Mouse (Mus musculus) liver, embryonic 13.5 days (tissue): Measurements from ENCODE around the gene Cubn. TPM values are rescaled to one million over a fixed set of nuclear protein-coding genes. Genes with fewer than 3 reads are reported as not detected.
A peak's percentile ranks its signal among the peaks of the same experiment; 100 is the strongest.

ENCODE experiments used
- ATAC-seq: fragments of 200-750 bp; cut with Nextera tagmentation; 2 replicates; pipeline ENCODE4 v1.8.0; 2017; ENCODE audit warnings: low read depth, mild to moderate bottlenecking, moderate number of reproducible peaks, moderate library complexity
- DNase-seq: peaks from one replicate; pipeline ENCODE4 v3.0.0; 2022
- H3K27ac ChIP-seq: fragments of 300-500 bp; sonication (generic); 2 replicates; pipeline ENCODE4 v1.5.1; 2015; ENCODE audit warnings: moderate library complexity, mild to moderate bottlenecking, inconsistent platforms
- H3K27me3 ChIP-seq: fragments of 300-500 bp; sonication (generic); 2 replicates; pipeline ENCODE4 v1.6.1; 2015; ENCODE audit warnings: mild to moderate bottlenecking, inconsistent platforms
- H3K36me3 ChIP-seq: fragments of 300-500 bp; sonication (generic); 2 replicates; pipeline ENCODE4 v1.6.1; 2015; ENCODE audit warnings: mild to moderate bottlenecking, inconsistent platforms
- H3K4me1 ChIP-seq: fragments of 300-500 bp; sonication (generic); replicated peaks from 2 replicates; pipeline ENCODE4 v1.6.1; 2015; ENCODE audit warnings: inconsistent platforms
- H3K4me2 ChIP-seq: fragments of 300-500 bp; sonication (generic); 2 replicates; pipeline ENCODE4 v1.6.1; 2015; ENCODE audit warnings: inconsistent platforms, mild to moderate bottlenecking, moderate library complexity
- H3K4me3 ChIP-seq: fragments of 300-500 bp; sonication (generic); replicated peaks from 2 replicates; pipeline ENCODE4 v1.5.1; 2015; ENCODE audit warnings: mild to moderate bottlenecking, inconsistent platforms
- H3K9ac ChIP-seq: fragments of 300-500 bp; sonication (generic); 2 replicates; pipeline ENCODE4 v1.6.1; 2015; ENCODE audit warnings: mild to moderate bottlenecking, inconsistent platforms
- H3K9me3 ChIP-seq: fragments of 300-500 bp; sonication (generic); replicated peaks from 2 replicates; pipeline ENCODE4 v1.6.1; 2016; ENCODE audit warnings: inconsistent platforms
- whole genome bisulfite sequencing: fragments of 180-500 bp; shearing (Covaris S2); methylation state at CpG from one replicate; pipeline ENCODE4 v1.1.7; 2015; ENCODE audit not compliant: insufficient replicate concordance; 5-methylcytosine and 5-hydroxymethylcytosine counted together
- polyA plus RNA-seq: library from polyadenylated mRNA; unstranded; fragments of >200 nt; fragmentation: Nextera tagmentation; extraction: Ambion mirVana; gene quantifications from 2 replicates; pipeline ENCODE4 v1.2.1, GENCODE M21; 2015

Gene Cubn
- polyA plus RNA-seq, 1 experiment from 2014 or later: 0.03 TPM

DNA sequence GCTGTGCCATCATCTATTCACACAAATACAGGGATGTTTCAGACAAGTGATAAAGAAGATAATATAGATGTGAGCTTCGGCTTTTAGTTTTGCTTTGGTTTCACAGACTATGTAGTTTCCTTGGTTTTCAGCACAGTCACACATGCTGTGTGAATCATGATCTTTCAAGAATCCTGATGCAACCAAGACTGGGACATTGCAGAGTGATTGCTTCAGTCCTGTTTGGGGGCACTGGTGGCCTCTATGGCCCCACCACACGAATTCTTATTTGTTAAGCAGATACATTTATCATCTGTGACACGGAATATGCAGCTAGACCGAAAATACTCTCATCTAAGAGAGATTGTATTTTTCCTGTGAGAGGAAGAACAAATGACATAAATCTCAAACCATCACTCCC is 156.2 kb downstream of the Cubn start:
- Histone ChIP-seq H3K4me2 (no peak overlapping the region), H3K36me3 (no peaks in the 10 kb centered on the region), H3K27me3 (no peaks in the 10 kb centered on the region), H3K9me3 (no peaks in the 10 kb centered on the region), H3K9ac (no peak overlapping the region), H3K4me1 (no peaks in the 10 kb centered on the region), H3K27ac (no peak overlapping the region), H3K4me3 (no peak overlapping the region)
- DNase-seq: no peak
- ATAC-seq: no peak
- 59% methylated on average over 4 of the region's 4 CpGs for WGBS

DNA sequence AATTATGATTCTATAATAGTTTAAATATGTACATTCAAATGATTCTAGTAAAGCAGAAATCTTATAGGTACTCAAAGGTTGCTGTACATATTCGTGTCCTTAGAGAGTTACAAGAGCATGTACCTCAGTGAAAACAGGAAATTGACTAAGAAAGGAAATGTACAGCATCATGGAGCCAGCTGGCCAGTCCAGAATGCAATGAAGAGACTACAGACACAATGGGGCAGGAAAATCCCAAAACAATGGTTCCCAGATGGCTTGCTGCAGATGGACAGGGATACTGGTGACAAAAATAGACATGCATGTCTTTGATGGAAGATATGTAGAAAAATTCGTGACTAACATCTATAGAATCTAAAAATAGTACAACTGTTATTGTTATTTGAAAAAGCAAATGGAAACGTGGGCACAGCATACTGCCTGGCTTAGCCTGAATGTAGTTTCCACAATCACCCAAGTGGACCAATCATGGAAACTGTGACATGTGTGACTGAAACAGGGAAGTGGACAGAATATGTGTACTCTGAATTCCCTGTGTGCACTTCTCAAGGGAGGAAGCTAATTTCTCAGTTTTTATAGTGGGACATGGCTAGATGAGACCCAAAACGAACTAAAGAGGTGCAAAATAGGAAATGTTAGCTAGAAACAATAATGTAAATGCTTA is 161.7 kb downstream of the Cubn start:
- Histone ChIP-seq H3K36me3 (no peaks in the 10 kb centered on the region), H3K4me2 (no peak overlapping the region), H3K9ac (no peak overlapping the region), H3K9me3 (no peaks in the 10 kb centered on the region), H3K4me3 (no peak overlapping the region), H3K27me3 (no peaks in the 10 kb centered on the region), H3K4me1 (no peaks in the 10 kb centered on the region), H3K27ac (no peak overlapping the region)
- ATAC-seq (no peak), DNase-seq (no peak)
- WGBS: 21% methylated on average over 4 of the region's 4 CpGs

DNA sequence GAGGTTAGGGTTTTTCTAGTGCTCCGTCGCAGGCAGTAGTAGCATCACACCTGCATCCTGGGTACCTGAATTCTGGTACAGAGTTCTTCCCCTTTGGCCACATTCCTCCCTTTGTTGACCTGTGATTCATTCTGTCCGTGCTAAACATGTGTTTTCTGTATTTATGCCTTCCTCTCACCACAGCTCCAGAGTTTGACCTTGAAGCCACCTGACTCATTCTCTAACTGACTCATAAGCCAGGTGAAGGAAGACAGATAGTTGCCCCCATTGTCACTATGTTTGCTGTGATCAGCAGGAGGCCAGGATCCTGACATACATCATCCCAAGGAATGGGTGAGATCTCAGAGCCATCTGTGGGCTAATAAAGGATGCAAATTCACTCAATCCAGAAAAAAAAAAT is 188.2 kb downstream of the Cubn start:
- no peak for ATAC-seq
- Histone ChIP-seq H3K27me3 (no peaks in the 10 kb centered on the region), H3K4me1 (no peaks in the 10 kb centered on the region), H3K27ac (no peak overlapping the region), H3K9ac (no peak overlapping the region), H3K4me3 (no peak overlapping the region), H3K36me3 (no peaks in the 10 kb centered on the region), H3K4me2 (no peak overlapping the region), H3K9me3 (no peaks in the 10 kb centered on the region)
- WGBS: 67% methylated on average over 3 of the region's 3 CpGs
- DNase-seq: no peak

DNA sequence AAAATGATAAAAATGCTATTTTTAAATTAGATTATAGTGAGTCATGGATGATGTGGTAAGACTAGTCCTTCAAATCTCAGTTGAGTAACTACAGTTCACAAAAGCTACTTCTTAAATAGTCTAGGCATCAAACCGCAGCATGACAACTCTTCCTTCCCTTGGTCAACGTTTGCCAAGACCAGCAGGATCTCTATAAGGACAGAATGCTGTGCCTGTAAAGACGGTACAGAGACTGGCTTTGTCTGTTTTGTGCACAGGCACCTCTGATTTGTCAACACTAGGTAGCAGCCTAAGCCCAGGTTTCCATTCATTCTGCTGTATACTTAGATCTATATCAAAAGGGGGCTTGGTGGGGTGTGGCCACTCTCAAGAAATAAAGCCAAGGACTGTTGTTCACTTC is 192.6 kb downstream of the Cubn start:
- no peak for ATAC-seq
- DNase-seq: no peak
- Histone ChIP-seq H3K36me3 (no peaks in the 10 kb centered on the region), H3K9ac (no peak overlapping the region), H3K4me2 (no peak overlapping the region), H3K9me3 (no peaks in the 10 kb centered on the region), H3K4me3 (no peak overlapping the region), H3K27ac (no peak overlapping the region), H3K4me1 (0 out of 2 replicates have a peak, but pooled peaks cover 5% of the 10 kb centered on the region), H3K27me3 (no peaks in the 10 kb centered on the region)
- 28% methylated on average over 3 of the region's 3 CpGs for WGBS

DNA sequence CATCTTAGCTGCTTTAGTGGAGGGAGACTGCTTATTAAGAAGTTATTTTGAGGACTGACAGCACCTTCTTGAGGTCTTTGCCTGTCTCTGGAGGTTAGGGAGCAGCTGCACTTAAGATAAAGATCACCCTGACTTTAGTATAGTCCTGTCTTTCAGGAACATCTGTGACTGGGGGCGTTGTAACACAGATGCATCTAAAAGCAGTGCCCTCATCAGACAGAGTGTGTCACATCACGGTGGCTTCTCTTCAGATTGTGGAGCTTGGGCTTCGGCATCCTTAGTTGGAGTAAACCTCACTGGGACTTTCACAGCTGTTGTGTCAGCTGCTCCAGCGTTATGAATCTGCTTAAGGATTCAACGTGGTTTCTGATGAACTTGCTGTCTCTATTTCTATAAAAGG is 193.9 kb downstream of the Cubn start:
- Histone ChIP-seq H3K4me1 (0 out of 2 replicates have a peak, but pooled peaks cover 5% of the 10 kb centered on the region), H3K27me3 (no peaks in the 10 kb centered on the region), H3K27ac (no peak overlapping the region), H3K9me3 (no peaks in the 10 kb centered on the region), H3K4me3 (no peak overlapping the region), H3K9ac (no peak overlapping the region), H3K4me2 (no peak overlapping the region), H3K36me3 (no peaks in the 10 kb centered on the region)
- ATAC-seq (no peak), DNase-seq (no peak)
- 25% methylated on average over 5 of the region's 5 CpGs for WGBS

DNA sequence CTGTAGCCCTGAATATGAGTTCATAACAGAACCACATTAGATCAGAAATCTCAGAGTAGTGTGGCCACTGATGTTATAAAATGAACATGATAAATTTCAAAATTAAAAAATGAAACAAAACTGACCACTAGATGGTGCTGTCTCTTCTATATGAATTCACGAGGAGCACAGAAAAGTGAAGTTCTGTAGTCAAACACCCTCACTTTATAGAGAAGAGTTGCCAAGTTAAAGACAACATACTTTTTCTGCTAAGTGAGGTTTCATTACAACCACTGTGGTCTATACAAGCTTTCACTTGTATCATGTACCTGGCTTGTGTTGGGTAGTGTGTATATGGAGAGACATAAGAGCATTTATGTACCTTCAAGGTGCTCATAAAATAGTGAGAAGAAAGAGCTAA is 201.0 kb downstream of the Cubn start:
- no peak overlapping the region for H3K4me2 ChIP-seq
- H3K27ac ChIP-seq: no peak overlapping the region
- H3K9ac ChIP-seq: no peak overlapping the region
- H3K9me3 ChIP-seq: no peaks in the 10 kb centered on the region
- no peaks in the 10 kb centered on the region for H3K27me3 ChIP-seq
- no peak overlapping the region for H3K4me3 ChIP-seq
- DNase-seq (no peak), ATAC-seq (no peak)
- no peaks in the 10 kb centered on the region for H3K36me3 ChIP-seq
- no peaks in the 10 kb centered on the region for H3K4me1 ChIP-seq
- 0% methylated on average over 1 of the region's 1 CpGs for WGBS

DNA sequence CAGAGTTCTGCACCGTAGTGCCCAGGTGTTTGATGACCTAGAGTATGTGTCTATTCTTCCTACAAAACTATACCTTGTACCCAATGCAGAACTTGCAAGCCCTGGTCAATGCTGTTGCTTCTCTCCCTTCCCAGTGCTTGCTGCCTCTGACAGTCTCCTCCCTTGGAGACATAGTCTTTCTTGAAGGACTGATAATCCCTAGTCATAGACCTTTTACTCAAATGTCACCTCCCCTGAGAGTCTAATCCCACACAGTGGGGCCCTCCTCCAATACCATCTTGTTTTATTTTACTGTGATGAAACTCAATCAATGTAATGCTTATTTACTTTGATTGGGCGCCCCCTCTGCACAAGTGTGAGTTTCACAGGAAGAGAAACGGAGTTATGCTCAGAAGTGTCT is 201.5 kb downstream of the Cubn start:
- no peaks in the 10 kb centered on the region for H3K9me3 ChIP-seq
- 69% methylated on average over 3 of the region's 3 CpGs for WGBS
- DNase-seq: no peak
- H3K27me3 ChIP-seq: no peaks in the 10 kb centered on the region
- no peaks in the 10 kb centered on the region for H3K4me1 ChIP-seq
- no peak overlapping the region for H3K4me3 ChIP-seq
- H3K27ac ChIP-seq: no peak overlapping the region
- H3K36me3 ChIP-seq: no peaks in the 10 kb centered on the region
- H3K4me2 ChIP-seq: no peak overlapping the region
- no peak overlapping the region for H3K9ac ChIP-seq
- ATAC-seq: no peak

DNA sequence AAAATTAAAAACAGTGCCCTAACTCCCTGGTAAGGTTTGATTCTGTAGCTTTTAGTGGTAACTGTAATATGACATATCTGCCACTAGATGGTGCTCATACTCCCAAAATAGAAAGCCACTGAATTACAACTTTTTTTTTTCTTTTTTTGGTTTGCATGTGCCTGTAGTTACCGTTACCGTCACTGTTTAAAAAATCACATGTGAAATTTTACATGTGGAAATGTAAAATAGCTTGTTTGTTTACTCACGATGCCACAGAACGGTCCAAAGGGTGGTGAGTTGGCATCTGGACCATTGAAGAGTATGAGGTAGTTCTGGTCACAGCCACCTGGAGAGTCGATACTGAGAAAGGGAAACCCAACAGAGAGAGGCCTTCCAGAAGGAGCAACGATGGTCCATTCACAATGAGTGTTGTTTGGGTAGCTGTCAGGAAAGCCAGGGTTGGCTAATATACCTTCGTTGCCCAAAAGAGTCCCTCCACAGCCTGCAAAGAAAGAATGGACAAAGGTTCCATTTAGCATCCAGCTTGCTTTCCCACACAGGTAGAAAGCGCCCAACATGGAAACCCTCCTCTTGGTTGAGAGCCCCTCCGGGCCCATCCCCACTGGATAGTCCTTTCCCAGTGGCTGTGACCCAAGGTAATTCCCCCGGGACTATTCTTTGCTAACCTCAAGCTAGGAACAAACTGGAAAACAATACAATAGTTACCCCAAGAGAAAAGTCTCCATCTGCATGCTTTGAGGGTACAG is 213.3 kb downstream of the Cubn start:
- Histone ChIP-seq H3K27me3 (no peaks in the 10 kb centered on the region), H3K27ac (no peak overlapping the region), H3K4me3 (no peak overlapping the region), H3K36me3 (no peaks in the 10 kb centered on the region), H3K4me2 (no peak overlapping the region), H3K9me3 (no peaks in the 10 kb centered on the region), H3K4me1 (peaks cover 8% of the 10 kb centered on the region), H3K9ac (no peak overlapping the region)
- DNase-seq: no peak
- 48% methylated on average over 10 of the region's 10 CpGs for WGBS
- ATAC-seq: no peak

DNA sequence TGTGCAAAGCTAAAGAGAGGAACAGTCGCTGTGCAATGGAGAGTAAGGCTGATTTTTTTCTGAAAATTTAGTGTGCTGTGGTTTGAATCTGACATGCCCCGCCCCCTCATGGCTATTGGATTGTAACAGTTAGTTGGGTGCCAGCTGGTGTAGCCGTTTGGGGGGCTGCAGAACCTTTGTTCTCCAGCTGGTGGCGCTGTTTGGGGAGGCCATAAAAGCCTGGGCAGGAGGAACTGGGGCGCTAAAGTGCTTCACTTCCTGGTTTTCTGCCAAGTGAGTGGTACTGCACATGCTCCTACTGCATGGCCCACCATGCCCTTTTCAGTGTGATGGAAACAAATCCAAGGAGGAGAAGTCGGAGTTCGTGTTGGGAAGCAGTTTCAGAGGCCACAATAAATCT is 215.7 kb downstream of the Cubn start:
- Histone ChIP-seq H3K9ac (no peak overlapping the region), H3K4me1 (peaks cover 24% of the 10 kb centered on the region), H3K27ac (no peak overlapping the region), H3K9me3 (no peaks in the 10 kb centered on the region), H3K27me3 (no peaks in the 10 kb centered on the region), H3K4me2 (no peak overlapping the region), H3K36me3 (no peaks in the 10 kb centered on the region), H3K4me3 (no peak overlapping the region)
- ATAC-seq (no peak), DNase-seq (peak; percentile 18)
- WGBS: 46% methylated on average over 7 of the region's 7 CpGs

DNA sequence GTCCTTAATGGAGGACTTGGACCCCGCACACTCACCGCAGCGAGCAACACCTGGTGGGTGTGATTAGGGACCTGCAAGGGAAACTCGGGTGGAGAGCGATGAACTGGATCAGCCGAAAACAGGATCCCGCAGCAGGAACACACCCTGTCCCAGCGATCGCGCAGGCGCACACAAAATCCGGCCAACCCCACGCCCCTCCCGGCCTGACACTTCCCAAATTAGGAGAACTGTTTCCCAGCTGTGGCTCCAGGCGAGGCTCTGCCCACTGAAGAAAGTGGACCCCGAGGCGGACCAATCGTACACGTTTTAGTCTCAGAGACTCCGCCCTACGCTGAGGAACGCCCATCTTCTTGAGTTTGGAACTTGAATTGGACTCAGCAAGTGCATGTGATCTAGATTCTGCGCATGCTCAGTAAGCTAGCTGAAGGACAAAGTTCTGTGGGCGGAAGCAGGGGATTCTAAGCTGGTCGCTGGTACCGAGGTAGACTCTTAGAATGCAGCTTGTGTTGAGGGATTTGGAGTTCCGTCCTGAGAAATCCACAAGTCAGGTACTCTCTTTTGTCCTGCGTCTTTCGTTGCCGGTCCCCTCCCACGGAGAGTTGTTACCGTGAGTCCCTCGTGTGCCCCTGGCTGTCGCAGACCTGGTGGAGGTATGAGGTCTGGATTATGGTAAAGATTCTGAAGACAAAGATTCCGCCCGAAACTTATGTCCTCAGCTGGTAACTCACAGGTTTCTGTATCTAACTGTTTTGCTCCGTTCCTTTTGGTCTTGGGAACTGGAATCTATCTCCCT is 220.3 kb downstream of the Cubn start, which contains the start of gene Rsu1:
Rsu1 (minus strand) TSS at position 251 of the 793 bp plus-strand sequence.
- under 1% methylated on average over 37 of the region's 37 CpGs for WGBS
- H3K4me1 ChIP-seq: peaks cover 47% of the 10 kb centered on the region
- peak; percentile 99 for ATAC-seq

DNA sequence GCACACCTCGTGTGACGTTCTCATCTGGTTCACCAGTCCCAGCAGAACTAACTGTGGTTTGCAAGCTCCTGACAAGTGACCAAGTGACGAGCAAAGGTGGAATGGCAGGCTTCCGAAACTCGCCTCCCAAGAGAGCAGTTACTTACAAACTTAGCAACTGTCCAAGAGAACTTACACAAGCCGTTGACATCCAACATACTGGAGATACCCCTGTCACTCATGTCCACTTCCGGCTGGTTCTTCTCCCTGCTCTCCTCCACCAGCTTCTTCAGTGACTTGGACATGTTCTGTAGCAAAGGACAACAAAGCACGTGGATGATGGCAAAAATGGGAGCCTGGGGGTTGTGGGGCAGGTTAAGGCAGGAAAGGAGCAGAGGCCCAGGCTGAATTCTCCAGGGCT is 220.9 kb downstream of the Cubn start:
- peak overlapping the region; percentile 75 for H3K4me2 ChIP-seq
- H3K4me1 ChIP-seq: peaks cover 47% of the 10 kb centered on the region
- peak overlapping the region; percentile 65 for H3K4me3 ChIP-seq
- DNase-seq (no peak), ATAC-seq (no peak; the same call in 1 of the 2 replicates)
- no peaks in the 10 kb centered on the region for H3K27me3 ChIP-seq
- 15% methylated on average over 8 of the region's 8 CpGs for WGBS
- H3K36me3 ChIP-seq: 0 out of 2 replicates have a peak, but pooled peaks cover 9% of the 10 kb centered on the region
- H3K9me3 ChIP-seq: no peaks in the 10 kb centered on the region
- H3K9ac ChIP-seq: peak overlapping the region; percentile 74
- H3K27ac ChIP-seq: peak overlapping the region; percentile 77

More for the DNA sequence above, 220.3 kb downstream of the Cubn start, which contains the start of gene Rsu1:
- DNase-seq: peak; percentile 97
- H3K9me3 ChIP-seq: no peaks in the 10 kb centered on the region
- H3K27me3 ChIP-seq: no peaks in the 10 kb centered on the region
- H3K27ac ChIP-seq: peak within 1 kb of the TSS; percentile 77
- H3K9ac ChIP-seq: peak within 1 kb of the TSS; percentile 77
- 0 out of 2 replicates have a peak, but pooled peaks cover 7% of the 10 kb centered on the region for H3K36me3 ChIP-seq
- H3K4me2 ChIP-seq: peak within 1 kb of the TSS; percentile 75
- peak within 1 kb of the TSS; percentile 65 for H3K4me3 ChIP-seq
